Mouse (Mus musculus): ENCODE measurements around the gene Cyp11a1.
A peak's percentile ranks its signal among the peaks of the same experiment; 100 is the strongest.

Cyp11a1 gene

GRCm38 (mm10) chr9:58005753-58006461 lies at the start of gene Cyp11a1:
Gene Cyp11a1 (plus strand): TSS chr9:58006411.
- no peak for DNase-seq

- no peak for DNase-seq
Observed at GRCm38 (mm10) chr9:57956838-57957236, 49.4 kb upstream of the Cyp11a1 start.

GRCm38 (mm10) chr9:57958615-57959014 lies 47.6 kb upstream of the Cyp11a1 start:
- DNase-seq, result no peak

- DNase-seq, result no peak
Observed at GRCm38 (mm10) chr9:57959399-57959798, 46.8 kb upstream of the Cyp11a1 start.

GRCm38 (mm10) chr9:57959886-57960866 lies 46.0 kb upstream of the Cyp11a1 start:
- DNase-seq, result no peak

- no peak for DNase-seq
Observed at GRCm38 (mm10) chr9:57961226-57961625, 45.0 kb upstream of the Cyp11a1 start.

GRCm38 (mm10) chr9:57961863-57962778 lies 44.1 kb upstream of the Cyp11a1 start:
- DNase-seq, result peak; percentile 60

- DNase-seq, result no peak
Observed at GRCm38 (mm10) chr9:57963249-57963997, 42.8 kb upstream of the Cyp11a1 start.

GRCm38 (mm10) chr9:57963998-57964395 lies 42.2 kb upstream of the Cyp11a1 start:
- no peak for DNase-seq

- no peak for DNase-seq
Observed at GRCm38 (mm10) chr9:57964528-57965250, 41.5 kb upstream of the Cyp11a1 start.

GRCm38 (mm10) chr9:57965281-57966185 lies 40.7 kb upstream of the Cyp11a1 start:
- DNase-seq, result no peak

GRCm38 (mm10) chr9:57967237-57967960 lies 38.8 kb upstream of the Cyp11a1 start:
- DNase-seq, result no peak

GRCm38 (mm10) chr9:57968166-57968771 lies 37.9 kb upstream of the Cyp11a1 start:
- no peak for DNase-seq

GRCm38 (mm10) chr9:57968783-57969542 lies 37.2 kb upstream of the Cyp11a1 start:
- no peak for DNase-seq

GRCm38 (mm10) chr9:57969736-57970495 lies 36.3 kb upstream of the Cyp11a1 start:
- DNase-seq, result peak; percentile 77

- no peak for DNase-seq
Observed at GRCm38 (mm10) chr9:57971413-57971812, 34.8 kb upstream of the Cyp11a1 start.

GRCm38 (mm10) chr9:57972141-57972591 lies 34.0 kb upstream of the Cyp11a1 start:
- DNase-seq, result peak; percentile 14

Measured in lung, postnatal 36 days (tissue).